Mouse (Mus musculus) midbrain, postnatal 0 days (tissue): ENCODE data around the gene Pphln1. TPM values are rescaled to one million over a fixed set of nuclear protein-coding genes. Genes with fewer than 3 reads are reported as not detected.

Source experiments
- ATAC-seq: fragments of 200-750 bp; cut with Nextera tagmentation; 2 replicates; pipeline ENCODE4 v1.8.0; 2017; ENCODE audit warnings: moderate number of reproducible peaks, mild to moderate bottlenecking, moderate TSS enrichment, moderate library complexity; ENCODE audit not compliant: low FRiP score
- DNase-seq: peaks from one replicate; pipeline ENCODE4 v3.0.0-alpha.2; 2015; ENCODE audit warnings: low spot score
- H3K27ac ChIP-seq: fragments of 300-500 bp; sonication (generic); 2 replicates; pipeline ENCODE4 v1.5.1; 2014; ENCODE audit warnings: low read depth, mild to moderate bottlenecking, low read length, mixed read lengths
- H3K27me3 ChIP-seq: fragments of 300-500 bp; sonication (generic); 2 replicates; pipeline ENCODE4 v1.6.1; 2014; ENCODE audit warnings: low read length, control low read depth, mixed read lengths; ENCODE audit not compliant: insufficient read depth
- H3K36me3 ChIP-seq: fragments of 300-500 bp; sonication (generic); 2 replicates; pipeline ENCODE4 v1.6.1; 2014; ENCODE audit warnings: low read length, control low read depth, mixed read lengths; ENCODE audit not compliant: insufficient read depth
- H3K4me1 ChIP-seq: fragments of 300-500 bp; sonication (generic); 2 replicates; pipeline ENCODE4 v1.6.1; 2014; ENCODE audit warnings: mild to moderate bottlenecking, control low read depth, antibody characterized with exemption, low read length, mixed read lengths; ENCODE audit not compliant: insufficient read depth
- H3K4me2 ChIP-seq: fragments of 300-500 bp; sonication (generic); 2 replicates; pipeline ENCODE4 v1.6.1; 2014; ENCODE audit warnings: low read depth, mild to moderate bottlenecking, low read length, mixed read lengths; ENCODE audit not compliant: poor library complexity, severe bottlenecking
- H3K4me3 ChIP-seq: fragments of 300-500 bp; sonication (generic); 2 replicates; pipeline ENCODE4 v1.5.1; 2014; ENCODE audit warnings: low read depth, mild to moderate bottlenecking, low read length, moderate library complexity
- H3K9ac ChIP-seq: fragments of 300-500 bp; sonication (generic); replicated peaks from 2 replicates; pipeline ENCODE4 v1.6.1; 2014; ENCODE audit warnings: mild to moderate bottlenecking, low read length, moderate library complexity, mixed read lengths; ENCODE audit not compliant: poor library complexity, severe bottlenecking
- H3K9me3 ChIP-seq: fragments of 300-500 bp; sonication (generic); 2 replicates; pipeline ENCODE4 v1.6.1; 2016; ENCODE audit warnings: low read length, control low read depth
- CTCF ChIP-seq: IDR thresholded peaks from 2 replicates; pipeline ENCODE4 v1.5.1; 2016; ENCODE audit warnings: antibody characterized with exemption, mild to moderate bottlenecking
- WGBS: fragments of 180-500 bp; shearing (Covaris S2); extraction: QIAGEN DNeasy Blood & Tissue Kit; methylation state at CpG from one replicate; pipeline ENCODE4 v1.1.7; 2014; 5-methylcytosine and 5-hydroxymethylcytosine counted together
- polyA plus RNA-seq: library from polyadenylated mRNA; unstranded; fragments of >200 nt; fragmentation: Nextera tagmentation; extraction: Ambion mirVana; gene quantifications from 2 replicates; pipeline ENCODE4 v1.2.1, GENCODE M21; 2015
- total RNA-seq: library from RNA; depleted of rRNA; stranded (reverse); fragments of >200 nt; gene quantifications from 2 replicates; pipeline ENCODE4 v1.2.3, GENCODE M21; 2014

Gene Pphln1
- total and polyA plus RNA-seq, 2 experiments from 2014 or later: 19.7 to 35.2 TPM

DNA sequence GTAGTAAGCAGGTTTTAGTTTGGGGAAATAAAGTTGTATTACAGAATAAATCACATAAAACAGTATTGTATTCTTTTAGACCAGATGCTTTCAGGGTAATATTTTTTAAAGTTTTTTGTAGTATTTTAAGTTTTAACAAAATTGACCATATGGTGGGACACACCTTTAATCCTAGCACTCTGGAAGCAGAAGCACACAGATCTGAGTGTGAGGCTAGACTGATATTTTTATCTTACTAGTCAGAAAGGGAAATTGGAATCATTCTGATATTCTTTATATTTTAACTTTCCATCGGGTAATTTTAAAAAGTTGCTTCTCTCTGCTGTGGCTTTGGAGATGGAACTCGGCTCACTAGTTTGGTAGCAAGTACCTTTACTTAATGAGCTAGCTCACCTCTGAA, 4.6 kb downstream of the Pphln1 start:
- no peak overlapping the region for H3K4me2 ChIP-seq
- H3K27me3 ChIP-seq: no peaks in the 10 kb centered on the region
- no peak overlapping the region for H3K9ac ChIP-seq
- no peaks in the 10 kb centered on the region for H3K36me3 ChIP-seq
- H3K27ac ChIP-seq: no peak overlapping the region
- 95% methylated on average over 2 of the region's 2 CpGs for WGBS
- H3K4me3 ChIP-seq: no peak overlapping the region
- no peak for TF ChIP-seq CTCF
- no peaks in the 10 kb centered on the region for H3K9me3 ChIP-seq
- DNase-seq (no peak), ATAC-seq (no peak)
- peaks cover 6% of the 10 kb centered on the region; the same call in 1 of the 2 replicates for H3K4me1 ChIP-seq

DNA sequence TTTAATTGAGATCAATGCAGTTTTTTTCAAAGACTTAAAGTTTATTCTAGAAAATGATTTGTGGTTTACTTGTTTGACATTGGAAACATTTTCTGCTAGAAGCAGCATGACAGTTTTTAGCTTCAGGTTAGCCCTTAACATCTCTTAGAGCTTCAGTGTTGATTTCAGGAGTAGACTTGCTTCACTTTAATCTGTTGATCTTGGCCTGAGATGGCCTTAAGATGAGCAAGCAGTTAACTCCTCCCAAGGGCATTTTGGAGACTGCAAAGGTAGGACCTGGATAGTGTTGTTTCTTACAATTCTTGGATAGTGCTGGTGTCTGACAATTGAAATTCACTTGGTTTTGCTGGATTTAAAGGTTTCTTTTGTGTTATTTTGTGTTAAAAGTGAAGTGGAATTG, 6.7 kb downstream of the Pphln1 start:
- ATAC-seq: no peak

DNA sequence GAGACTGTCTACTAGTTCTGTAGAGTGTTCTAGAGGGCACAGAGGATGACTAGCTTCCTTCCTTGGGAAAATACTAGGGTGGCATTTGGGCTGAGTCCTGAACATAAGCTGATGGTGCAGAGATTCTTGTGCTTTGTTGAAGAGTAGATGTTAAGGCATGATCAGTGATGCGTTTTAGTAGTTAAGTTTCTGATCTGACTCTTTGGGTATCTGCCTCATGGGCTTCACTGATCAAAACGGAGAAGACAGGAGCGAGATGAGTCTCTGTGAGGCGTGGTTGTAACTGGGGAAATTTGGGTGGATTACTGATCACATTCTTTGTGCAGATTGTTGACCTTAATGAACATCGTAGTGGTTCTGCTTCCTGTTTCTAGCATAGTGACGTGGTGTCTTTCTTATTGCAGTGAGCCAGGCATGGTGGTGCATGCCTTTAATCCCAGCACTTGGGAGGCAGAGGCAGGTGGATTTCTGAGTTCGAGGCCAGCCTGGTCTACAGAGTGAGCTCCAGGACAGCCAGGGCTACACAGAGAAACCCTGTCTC, 7.4 kb downstream of the Pphln1 start:
- no peaks in the 10 kb centered on the region for H3K36me3 ChIP-seq
- no peak for TF ChIP-seq CTCF
- H3K9me3 ChIP-seq: no peaks in the 10 kb centered on the region
- H3K4me2 ChIP-seq: no peak overlapping the region
- DNase-seq (no peak), ATAC-seq (no peak)
- no peak overlapping the region for H3K9ac ChIP-seq
- H3K4me3 ChIP-seq: no peak overlapping the region
- WGBS: 96% methylated on average over 7 of the region's 7 CpGs
- no peaks in the 10 kb centered on the region for H3K27me3 ChIP-seq
- no peaks in the 10 kb centered on the region for H3K4me1 ChIP-seq
- H3K27ac ChIP-seq: no peak overlapping the region

More for the DNA sequence above, 6.7 kb downstream of the Pphln1 start:
- Histone ChIP-seq H3K4me2 (no peak overlapping the region), H3K36me3 (no peaks in the 10 kb centered on the region), H3K4me3 (no peak overlapping the region), H3K9me3 (no peaks in the 10 kb centered on the region), H3K27ac (no peak overlapping the region), H3K4me1 (no peaks in the 10 kb centered on the region; the same call in 1 of the 2 replicates), H3K9ac (no peak overlapping the region), H3K27me3 (no peaks in the 10 kb centered on the region)
- no peak for TF ChIP-seq CTCF
- no peak for DNase-seq

DNA sequence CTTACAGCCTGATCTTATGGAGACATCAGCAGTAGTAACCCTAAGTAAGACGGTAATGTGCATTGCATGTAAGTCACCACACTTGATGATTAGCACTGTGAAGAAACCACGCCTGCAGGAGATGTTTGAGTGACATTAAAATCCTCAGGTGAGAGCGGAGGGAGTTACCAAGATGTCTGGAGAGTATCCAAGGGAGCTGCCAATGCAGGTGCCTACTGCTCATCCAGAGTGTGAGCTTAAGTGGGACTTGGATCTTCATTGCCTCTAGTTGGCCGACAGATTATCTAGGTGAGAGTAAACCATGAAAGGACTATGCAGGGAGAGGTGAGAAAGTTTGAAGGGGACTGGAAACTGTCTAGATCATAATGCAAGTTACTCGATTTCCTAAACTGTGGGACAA, 8.3 kb downstream of the Pphln1 start:
- H3K4me2 ChIP-seq: no peak overlapping the region
- no peaks in the 10 kb centered on the region; the same call in 1 of the 2 replicates for H3K36me3 ChIP-seq
- H3K9me3 ChIP-seq: no peaks in the 10 kb centered on the region
- TF ChIP-seq CTCF: no peak
- ATAC-seq (no peak), DNase-seq (no peak)
- no peak overlapping the region for H3K9ac ChIP-seq
- no peak overlapping the region for H3K4me3 ChIP-seq
- WGBS: 97% methylated on average over 5 of the region's 5 CpGs
- H3K27me3 ChIP-seq: no peaks in the 10 kb centered on the region
- H3K4me1 ChIP-seq: no peaks in the 10 kb centered on the region
- H3K27ac ChIP-seq: no peak overlapping the region

DNA sequence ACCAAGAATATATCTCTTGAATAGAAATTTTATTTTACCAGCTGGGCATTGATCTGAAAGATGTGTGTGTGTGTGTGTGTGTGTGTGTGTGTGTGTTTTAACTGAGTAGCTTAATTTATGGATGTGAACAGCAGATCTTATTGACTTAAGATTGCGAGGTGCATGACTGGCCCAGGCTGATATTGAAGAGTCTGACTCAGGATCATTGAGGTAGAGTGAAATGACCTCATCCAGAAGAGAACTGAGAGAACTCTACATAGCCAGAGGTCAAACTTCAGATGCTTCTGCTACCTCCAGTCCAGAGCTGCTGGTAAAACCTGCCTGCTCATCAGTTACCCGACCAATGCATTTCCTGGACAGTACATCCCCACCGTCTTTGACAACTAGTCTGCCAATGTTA, 14.3 kb downstream of the Pphln1 start:
- DNase-seq (no peak), ATAC-seq (no peak)
- H3K9me3 ChIP-seq: no peaks in the 10 kb centered on the region
- H3K4me2 ChIP-seq: no peak overlapping the region
- H3K4me1 ChIP-seq: no peaks in the 10 kb centered on the region
- no peak for TF ChIP-seq CTCF
- 92% methylated on average over 3 of the region's 3 CpGs for WGBS
- H3K9ac ChIP-seq: no peak overlapping the region
- H3K27me3 ChIP-seq: no peaks in the 10 kb centered on the region
- H3K4me3 ChIP-seq: no peak overlapping the region
- no peak overlapping the region for H3K27ac ChIP-seq
- H3K36me3 ChIP-seq: no peaks in the 10 kb centered on the region; the same call in 1 of the 2 replicates

DNA sequence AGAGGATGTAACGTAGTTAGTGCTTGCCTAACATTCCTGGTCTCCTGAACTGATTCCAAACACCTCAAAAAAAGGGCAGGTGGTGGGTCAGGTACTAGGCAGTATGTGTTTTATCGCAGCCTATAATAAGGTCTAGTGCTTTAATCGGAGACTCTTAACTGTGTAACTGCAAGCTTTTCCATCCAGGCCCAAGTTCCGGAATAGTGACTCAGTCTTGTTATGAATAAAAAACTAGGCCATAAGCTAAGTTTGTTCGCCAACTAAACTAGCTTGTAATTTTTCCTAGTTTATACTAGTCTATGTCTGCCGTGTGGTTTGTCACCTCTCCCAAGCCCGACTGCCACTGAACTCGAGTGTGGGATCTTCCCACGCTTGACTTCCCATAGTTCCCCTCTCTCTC, 16.3 kb downstream of the Pphln1 start:
- ATAC-seq (no peak), DNase-seq (no peak)
- H3K27ac ChIP-seq: no peak overlapping the region
- 94% methylated on average over 9 of the region's 9 CpGs for WGBS
- H3K4me2 ChIP-seq: no peak overlapping the region
- H3K9me3 ChIP-seq: no peaks in the 10 kb centered on the region
- no peaks in the 10 kb centered on the region for H3K27me3 ChIP-seq
- no peaks in the 10 kb centered on the region for H3K4me1 ChIP-seq
- H3K36me3 ChIP-seq: no peaks in the 10 kb centered on the region; the same call in 1 of the 2 replicates
- no peak for TF ChIP-seq CTCF
- H3K4me3 ChIP-seq: no peak overlapping the region
- no peak overlapping the region for H3K9ac ChIP-seq
